Mouse (Mus musculus) liver, adult 10 weeks (tissue): ENCODE data around the gene Gstm1. TPM values are rescaled to one million over a fixed set of nuclear protein-coding genes. Genes with fewer than 3 reads are reported as not detected.

Experiments used
- polyA plus RNA-seq: library from polyadenylated mRNA; stranded (reverse); fragments of 350-450 nt; fragmentation: Illumina TruSeq; extraction: RNeasy Lipid Tissue Mini Kit (QIAGEN cat#74804); gene quantifications from one replicate; pipeline ENCODE4 v1.2.3, GENCODE M21; 2014; ENCODE audit warnings: low read depth, low replicate concordance

Gene Gstm1
- 506 TPM for polyA plus RNA-seq

DNA sequence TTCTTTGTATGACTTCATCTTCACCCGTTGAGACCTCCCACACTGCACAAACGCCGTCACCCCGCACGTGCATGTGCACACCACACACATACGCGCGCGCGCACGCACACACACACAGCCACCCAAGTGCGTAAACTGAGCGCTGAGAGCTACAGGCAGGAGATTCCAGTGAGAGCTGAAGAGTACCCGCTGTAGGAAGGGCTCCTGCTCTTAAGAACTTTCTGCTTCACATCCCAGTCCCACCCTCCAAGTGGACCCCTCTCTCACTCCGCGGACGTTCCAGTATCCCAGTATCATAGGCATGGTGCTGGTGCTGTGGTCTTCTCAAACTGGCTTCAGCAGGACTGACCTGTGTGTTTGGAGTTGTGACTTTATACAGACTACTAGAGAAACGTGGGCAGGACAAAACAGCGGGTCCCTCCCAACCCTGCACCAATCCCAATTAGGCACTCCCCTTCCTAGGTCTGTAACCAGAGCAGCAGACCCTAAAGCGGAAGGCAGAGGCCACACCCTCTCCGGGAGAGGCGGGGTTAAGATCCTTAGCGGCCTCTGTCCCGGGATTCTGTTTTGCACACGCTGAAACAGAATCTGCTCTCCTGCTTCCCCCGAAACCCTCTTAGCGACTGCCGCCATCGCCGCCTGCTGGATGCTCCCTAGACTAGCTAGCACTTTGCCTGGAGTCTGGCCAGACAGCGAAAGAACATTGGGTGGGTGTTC is at the start of gene Gstm1:
Gene Gstm1, minus strand, starts transcription at position 501 of the 717 bp plus-strand sequence.

DNA sequence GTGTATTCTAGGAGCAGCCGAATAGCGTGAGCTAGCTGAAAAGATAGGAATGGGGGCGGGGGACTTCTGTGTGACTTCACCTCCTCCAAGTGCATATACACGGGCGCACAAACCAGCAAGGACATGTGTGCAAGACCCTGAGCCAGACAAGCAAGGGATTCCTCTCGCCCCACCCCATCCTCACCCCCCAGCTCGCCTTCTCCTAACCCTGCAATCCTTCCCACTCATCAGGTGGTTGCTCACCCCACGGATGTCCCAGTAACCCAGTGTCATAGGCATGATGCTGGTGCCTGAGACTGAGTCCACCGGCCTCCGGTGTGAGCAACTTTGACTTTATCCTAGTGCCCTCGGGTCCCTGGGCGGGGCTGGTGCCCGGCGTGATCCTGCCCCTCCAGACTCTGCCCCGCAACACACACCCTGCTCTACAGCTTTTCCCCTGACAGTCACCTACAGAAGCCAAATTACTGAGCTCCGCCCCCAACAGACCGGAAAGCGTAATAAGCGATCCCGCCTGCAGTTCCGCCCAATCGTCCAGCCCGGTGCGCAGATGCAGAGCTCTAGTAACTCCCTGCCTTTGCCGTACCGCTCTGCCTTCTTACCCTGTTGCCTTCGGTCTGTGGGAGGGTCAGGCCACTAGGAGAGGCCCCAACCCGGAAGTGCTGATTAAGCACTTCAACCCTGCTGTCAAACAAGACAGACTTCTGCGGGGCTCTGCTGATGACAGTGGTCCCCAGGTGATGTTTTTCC is 26.8 kb upstream of the Gstm1 start, which contains the start of gene Gstm4:
Gene Gstm4, minus strand, starts transcription at position 501 of the 747 bp plus-strand sequence.

DNA sequence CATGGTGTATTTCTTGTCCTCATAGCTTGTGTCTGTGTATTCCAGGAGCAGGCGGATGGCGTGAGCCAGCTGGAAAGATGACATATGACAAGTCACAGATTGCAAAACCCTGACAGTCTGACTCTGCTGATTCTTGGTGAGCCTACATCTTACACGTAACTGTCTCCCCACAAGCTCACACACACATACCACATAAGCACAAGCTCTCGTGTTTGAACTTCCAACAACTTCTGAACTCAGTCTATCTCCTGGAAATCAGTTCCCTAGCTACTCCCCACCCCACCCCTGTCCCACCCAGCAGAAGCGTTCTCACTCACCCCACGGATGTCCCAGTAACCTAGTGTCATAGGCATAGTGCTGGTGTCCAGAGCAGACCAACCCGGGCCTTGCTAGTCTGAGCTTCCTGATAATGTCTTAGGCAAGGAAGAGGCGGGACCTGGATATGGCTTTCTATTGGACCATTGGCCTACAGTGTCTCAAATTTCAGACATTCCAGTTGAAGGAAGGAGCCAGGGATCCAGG is 31.7 kb downstream of the Gstm1 start, which contains the start of gene Gstm2:
Gene Gstm2, minus strand, starts transcription at position 413 of the 522 bp plus-strand sequence.

DNA sequence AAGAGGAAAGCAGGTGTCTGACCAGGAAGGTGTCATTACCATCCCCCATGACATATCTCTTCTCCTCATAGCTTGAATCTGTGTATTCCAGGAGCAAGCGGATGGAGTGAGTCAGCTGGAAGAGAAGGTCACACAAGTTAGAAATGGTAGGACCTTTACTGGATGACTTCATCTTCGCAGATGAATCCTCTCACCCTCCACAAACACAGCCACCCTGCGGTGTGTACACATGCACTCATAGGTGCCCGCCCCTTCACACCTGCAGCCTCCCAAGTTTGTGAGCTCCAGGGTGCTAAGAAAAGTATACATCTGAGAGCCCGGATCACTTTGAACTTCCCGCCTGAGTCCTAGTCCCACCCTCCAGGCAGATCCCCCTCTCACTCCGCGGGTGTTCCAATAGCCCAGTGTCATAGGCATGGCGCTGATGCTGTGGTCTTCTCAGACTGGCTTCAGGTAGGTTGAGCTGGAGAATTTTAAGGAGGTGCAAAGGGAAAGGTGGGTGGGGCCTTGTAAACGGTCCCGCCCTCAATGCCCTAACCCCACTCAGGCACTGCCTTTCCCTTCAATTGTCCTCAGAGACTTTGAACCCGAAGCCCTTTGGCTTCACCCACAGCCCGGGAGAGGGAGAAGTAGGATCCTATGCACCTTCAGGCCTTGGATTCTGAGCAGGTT is 48.9 kb downstream of the Gstm1 start, which contains the start of gene Gstm3:
Gene Gstm3, minus strand, starts transcription at position 560 of the 672 bp plus-strand sequence.

Other genes with a start within 250 kb of the Gstm1 start
- gene Eps8l3, start 140.7 kb downstream of the Gstm1 start, polyA plus RNA-seq, result not detected
- gene Gstm5, start 122.2 kb downstream of the Gstm1 start, polyA plus RNA-seq, result 20.2 TPM
- gene Gstm7, start 86.2 kb downstream of the Gstm1 start, polyA plus RNA-seq, result 26.7 TPM
- 96.2 TPM for gene Gstm6, start 74.2 kb downstream of the Gstm1 start, polyA plus RNA-seq
- 31.2 TPM for gene Gstm3, start 48.7 kb downstream of the Gstm1 start, polyA plus RNA-seq
- gene Gstm2, start 31.5 kb downstream of the Gstm1 start, polyA plus RNA-seq, result 81.4 TPM
- gene Gstm4, start 26.9 kb upstream of the Gstm1 start, polyA plus RNA-seq, result 25.8 TPM
- gene Ampd2, start 68.7 kb upstream of the Gstm1 start, polyA plus RNA-seq, result 6.4 TPM
- gene Gnat2, start 74.8 kb upstream of the Gstm1 start, polyA plus RNA-seq, result 0.95 TPM
- 137 TPM for gene Gnai3, start 128.2 kb upstream of the Gstm1 start, polyA plus RNA-seq
- not detected for gene Gpr61, start 136.9 kb upstream of the Gstm1 start, polyA plus RNA-seq
- 2.5 TPM for gene Amigo1, start 168.4 kb upstream of the Gstm1 start, polyA plus RNA-seq
- gene Cyb561d1, start 183.2 kb upstream of the Gstm1 start, polyA plus RNA-seq, result 2.0 TPM
- not detected for gene Atxn7l2, start 193.0 kb upstream of the Gstm1 start, polyA plus RNA-seq
- not detected for gene Sypl2, start 208.7 kb upstream of the Gstm1 start, polyA plus RNA-seq
- 96.0 TPM for gene Psma5, start 239.0 kb upstream of the Gstm1 start, polyA plus RNA-seq